Mouse (Mus musculus): ENCODE data around the gene Cdc34b.
"Not testable (repeated sequence)": the region's sequence is repeated elsewhere in the genome, so short reads cannot be mapped to it uniquely, and the experiment has no call there.

GRCm38 (mm10) chr11:94692502-94692901 is 49.1 kb upstream of the Cdc34b start:
- not testable (repeated sequence) for TF ChIP-seq POLR2A (IDR thresholded peaks at IDR 0.05; ENCODE audit: control insufficient read depth in 1 of 2, insufficient read depth in 1 of 2, low read depth in 1 of 2, low read length in 2 of 2, poor library complexity in 1 of 2); GATA1 (IDR thresholded peaks at IDR 0.05; ENCODE audit: low read depth, low read length); ETS1 (IDR thresholded peaks at IDR 0.05; ENCODE audit: low read depth, low read length); MAZ (IDR thresholded peaks at IDR 0.05; ENCODE audit: low read depth, low read length); CTCF (IDR thresholded peaks at IDR 0.05 in 2 of 3, conservative IDR thresholded peaks at IDR 0.05 in 1 of 3; ENCODE audit: control insufficient read depth in 1 of 3, insufficient read depth in 1 of 3, low read depth in 2 of 3, low read length in 3 of 3, poor library complexity in 1 of 3, severe bottlenecking in 1 of 3); SIN3A (IDR thresholded peaks at IDR 0.05; ENCODE audit: low read length); EP300 (IDR thresholded peaks at IDR 0.05; ENCODE audit: low read depth in 1 of 2, low read length in 2 of 2); NELFE (IDR thresholded peaks at IDR 0.05; ENCODE audit: low read depth, low read length); KAT2A (conservative IDR thresholded peaks at IDR 0.05; ENCODE audit: low read depth, low read length)

All from MEL (cell line).